Mouse (Mus musculus): ENCODE results near the gene Lactbl1.
A peak's percentile ranks its signal among the peaks of the same experiment; 100 is the strongest.

Lactbl1 gene

DNA sequence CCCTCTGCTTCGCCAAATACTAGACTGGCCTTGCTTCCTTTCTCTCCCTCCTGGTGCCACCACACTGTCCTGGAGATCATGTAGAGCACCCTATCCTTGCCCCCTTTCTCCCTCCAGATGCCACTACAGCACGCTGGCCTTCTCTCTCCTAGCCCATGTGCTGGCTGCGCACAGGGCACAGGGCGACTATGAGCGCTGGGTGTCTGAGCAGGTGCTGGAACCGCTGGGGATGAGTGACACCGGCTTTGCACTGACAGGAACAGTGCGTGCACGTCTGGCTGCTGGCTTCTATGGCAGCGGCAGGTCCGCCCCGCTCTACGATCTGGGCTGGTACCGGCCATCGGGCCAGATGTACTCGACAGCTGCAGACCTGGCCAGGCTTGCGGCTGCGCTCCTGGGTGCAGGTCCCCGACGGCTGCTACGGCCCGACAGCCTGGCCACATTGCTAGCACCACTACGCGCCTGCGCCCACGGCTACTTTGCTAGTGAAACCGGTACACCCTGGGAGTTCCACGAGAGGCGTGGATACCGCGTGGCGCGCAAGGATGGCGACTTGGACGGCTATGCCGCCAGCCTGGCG lies 14.7 kb downstream of the Lactbl1 start:
- no peak for DNase-seq (ENCODE audit: low spot score)

DNA sequence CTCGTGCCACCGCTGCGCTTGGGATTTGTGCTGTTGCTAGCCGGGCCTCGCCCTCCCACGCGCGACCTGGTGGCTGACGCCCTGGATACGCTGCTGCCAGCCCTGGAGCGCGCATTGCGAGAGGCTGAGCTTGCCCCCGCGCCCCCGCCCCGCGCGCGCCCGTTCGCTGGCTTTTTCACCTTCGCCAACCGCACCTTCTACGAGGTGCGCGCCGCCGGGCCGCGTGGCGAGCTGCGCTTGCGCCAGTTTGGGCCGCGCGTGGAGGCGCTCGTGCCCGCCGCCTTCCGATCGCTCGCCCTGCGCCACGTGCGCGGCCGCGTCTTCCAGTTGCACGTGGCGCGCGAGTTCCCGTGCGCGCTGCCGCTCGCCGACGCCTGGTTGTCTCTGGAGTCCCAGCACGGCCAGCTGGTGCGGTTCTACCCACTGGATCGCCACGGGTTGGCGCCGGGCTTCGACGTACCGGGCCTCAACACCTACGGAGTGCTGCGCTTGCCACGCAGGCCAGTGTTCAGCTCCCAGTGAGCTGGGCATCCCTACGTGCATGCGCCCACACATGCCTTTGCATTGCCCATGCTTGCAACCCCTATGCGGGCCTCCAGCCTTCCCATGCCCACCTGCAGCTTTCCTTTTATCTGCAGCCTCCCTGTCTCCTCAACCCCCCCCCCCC lies 15.3 kb downstream of the Lactbl1 start:
- DNase-seq (ENCODE audit: low spot score) = no peak

DNA sequence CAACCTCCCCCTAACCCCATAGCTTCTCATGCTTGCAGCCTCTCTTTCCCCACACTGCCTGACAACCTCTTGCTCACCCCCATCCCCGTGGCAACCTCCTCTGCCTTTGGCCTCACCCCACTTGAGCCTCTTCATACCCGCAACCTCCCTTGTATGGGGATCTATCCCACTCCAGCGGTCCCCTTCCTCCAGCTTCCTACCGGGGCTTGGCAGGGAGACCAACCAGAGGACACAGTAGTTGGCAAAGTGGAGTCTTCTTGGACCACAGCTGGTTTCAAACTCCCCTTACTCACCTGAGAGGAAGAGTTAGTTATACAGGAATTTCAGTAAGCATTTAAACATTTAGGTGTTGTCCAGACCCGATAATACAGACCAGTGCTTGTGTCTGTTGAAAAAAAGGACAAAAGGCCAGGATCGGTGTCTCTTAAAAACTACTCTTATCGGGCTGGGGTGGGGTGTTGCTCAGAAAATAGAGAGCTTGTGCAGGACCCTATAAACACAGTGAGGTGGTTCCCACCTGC lies 15.9 kb downstream of the Lactbl1 start:
- no peak for DNase-seq (ENCODE audit: low spot score)

DNA sequence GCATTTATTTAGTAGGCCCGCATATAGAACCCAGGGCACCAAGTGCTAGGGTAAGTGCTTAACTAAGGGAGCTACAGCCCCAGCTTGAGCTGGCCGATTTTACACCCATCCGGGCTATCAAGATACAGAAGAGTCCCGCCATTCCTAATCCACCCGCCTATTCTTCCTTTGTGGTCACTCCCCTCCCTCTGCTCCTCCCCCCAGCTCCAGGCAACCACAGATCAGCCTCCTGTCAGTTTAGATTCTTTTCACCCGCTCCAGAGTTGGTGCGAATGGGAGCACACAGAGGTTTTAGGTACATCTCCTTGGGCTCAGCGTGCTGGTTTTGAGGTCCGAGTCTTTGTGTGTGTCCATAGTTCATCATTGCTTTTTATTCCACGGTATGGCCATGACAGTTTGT lies 16.5 kb downstream of the Lactbl1 start:
- no peak for DNase-seq (ENCODE audit: low spot score)

DNA sequence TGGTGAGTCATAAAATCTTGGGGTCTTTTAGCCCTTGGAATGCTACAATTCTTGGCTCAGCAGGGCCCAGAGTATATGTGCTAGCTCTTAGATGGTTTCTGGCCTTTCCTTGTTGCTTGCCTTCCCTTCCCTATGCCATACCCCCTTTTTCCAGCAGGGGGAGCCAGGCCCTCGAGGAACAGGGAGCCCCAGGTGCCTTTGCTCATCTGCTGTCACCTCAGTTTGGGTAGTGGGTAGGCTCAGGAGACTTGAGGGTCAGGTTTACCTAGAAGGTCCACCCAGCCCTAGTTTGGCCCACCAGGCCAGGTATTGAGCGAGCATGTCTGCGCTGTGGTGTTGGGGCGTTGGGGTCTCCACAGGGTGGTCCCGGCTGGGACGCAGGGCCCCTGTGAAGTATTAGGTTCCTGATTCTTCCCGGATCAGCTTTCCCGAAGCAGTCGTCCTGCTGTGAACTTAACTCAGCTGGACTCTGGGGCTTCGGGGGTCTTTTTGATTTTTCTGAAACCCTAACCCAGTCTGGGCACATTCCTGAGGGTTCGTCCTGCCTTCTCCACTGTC lies 26.6 kb downstream of the Lactbl1 start:
- DNase-seq (ENCODE audit: low spot score) = peak; percentile 61

DNA sequence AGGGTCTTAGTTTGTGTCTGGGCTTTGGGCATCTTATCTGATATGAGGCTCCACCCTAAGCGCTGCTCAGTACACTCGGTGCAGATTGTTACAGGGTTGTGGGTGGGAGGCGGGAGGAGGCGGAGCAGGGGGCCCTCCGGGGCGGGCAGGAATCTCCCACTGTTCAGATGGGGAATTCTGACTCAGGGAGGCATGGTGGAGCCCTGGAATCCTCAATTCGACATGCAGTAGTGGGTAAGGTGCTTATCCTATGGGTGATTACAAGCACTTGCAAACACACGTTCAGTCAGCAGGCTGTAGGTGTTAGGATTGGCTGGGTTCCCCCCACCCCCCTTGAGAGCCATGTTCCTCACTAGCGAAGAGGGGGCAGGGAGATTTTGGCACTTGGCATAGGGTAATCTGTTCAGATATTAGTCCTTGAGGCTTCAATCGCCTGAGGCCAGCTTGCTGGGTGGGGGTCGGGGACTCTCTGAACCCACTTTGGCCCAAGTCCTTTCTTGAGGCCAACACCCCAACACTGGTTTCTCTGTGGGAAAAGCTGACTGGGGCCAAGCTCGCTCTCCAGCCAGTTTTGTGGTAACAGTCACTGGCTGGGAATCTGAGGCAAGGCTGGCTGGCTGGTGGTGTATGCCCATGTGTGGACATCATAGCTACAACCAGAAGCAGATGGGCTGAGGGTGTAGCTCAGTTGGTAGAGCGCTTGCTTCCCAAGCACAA lies 27.2 kb downstream of the Lactbl1 start:
- DNase-seq (ENCODE audit: low spot score) = no peak

DNA sequence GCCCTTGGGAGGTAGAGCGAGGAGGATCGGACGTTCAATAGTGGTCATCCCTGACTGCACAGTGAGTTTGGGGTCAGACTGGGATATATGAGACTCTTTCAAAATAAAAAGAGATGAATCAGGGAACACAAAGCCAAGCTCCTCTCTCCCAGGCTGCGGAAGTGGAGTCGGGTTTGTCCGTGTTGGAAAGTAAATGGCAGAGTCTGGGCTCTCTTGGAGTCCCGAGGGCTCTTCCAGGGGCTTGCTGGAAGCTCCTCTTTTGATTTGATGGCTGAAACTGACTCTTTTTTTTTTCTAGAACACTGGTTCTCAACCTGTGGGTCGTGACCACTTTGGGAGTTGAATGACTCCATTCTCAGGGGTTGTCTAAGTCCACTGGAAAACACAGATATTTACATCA lies 27.8 kb downstream of the Lactbl1 start:
- DNase-seq (ENCODE audit: low spot score) = no peak

DNA sequence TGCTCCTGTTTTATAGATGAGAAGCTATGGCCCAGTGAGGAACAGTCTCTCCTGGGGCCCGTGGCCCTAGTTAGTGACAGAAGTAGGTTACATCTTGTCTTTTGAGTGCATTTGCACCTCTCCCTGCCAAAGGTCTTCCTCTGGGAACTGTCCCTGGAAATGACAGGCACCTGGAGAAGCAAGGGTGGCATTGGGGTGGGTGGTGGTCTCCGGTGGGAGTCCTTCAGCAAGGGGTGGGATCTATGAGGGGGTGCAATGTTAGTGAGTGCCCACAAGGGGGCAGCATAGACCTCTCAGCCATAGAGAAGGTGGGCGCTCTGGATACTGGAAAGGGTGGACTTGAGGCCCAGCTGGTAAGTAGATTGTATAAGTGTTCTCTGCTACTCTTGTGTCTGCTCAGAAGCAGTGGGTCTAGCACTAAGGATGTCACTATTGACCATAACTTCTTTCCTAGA lies 29.0 kb downstream of the Lactbl1 start:
- DNase-seq (ENCODE audit: low spot score) = no peak

DNA sequence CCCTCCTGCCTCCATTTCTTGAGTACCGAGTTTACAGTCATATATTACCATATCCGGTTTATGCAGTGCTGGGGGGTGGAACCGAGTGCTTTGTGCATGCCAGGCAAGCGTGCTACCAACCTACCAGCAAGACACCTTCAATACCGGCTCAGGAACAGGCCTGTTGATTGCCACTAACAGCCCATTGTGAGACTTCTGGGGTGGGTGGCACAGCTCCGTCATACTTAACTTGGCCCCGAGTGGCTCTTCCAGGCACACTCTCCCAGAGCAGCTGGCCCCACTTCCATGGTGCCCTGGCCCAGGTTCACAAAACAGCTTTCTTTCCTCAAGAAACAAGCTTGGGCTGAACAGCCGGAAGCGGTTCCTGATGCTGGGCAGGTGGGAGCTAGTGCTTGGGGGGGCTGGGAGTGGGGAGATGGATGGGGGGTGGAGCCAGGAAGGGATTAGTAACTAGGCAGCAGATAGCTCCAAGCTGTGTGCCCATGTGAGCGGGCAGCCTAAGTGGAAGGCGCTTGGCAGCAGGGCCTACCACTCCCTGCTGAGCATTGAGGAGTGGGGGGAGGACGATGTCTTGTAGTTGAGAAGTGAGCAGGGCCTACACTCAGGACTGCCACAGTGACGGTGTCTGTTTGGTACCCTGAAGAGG lies 29.6 kb downstream of the Lactbl1 start:
- DNase-seq (ENCODE audit: low spot score) = no peak

DNA sequence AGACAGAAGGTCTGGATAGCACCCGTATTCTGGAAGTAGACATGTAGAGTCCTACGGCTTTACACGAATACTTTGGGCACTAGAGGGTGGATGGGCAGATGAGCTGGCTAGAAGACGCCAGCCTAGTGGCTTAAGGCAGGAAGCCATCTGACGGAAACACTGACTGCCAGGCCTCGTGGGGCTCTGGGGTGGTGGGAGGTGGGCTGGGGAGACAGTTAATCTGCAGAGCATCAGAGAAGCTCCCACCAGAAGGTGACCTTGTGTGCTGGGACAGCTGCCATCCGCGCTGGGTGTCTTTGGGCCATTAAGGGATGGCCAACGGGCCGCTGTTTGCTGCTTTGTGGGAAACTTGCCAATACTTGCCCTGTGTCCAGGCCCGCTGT lies 30.1 kb downstream of the Lactbl1 start:
- DNase-seq (ENCODE audit: low spot score) = no peak

DNA sequence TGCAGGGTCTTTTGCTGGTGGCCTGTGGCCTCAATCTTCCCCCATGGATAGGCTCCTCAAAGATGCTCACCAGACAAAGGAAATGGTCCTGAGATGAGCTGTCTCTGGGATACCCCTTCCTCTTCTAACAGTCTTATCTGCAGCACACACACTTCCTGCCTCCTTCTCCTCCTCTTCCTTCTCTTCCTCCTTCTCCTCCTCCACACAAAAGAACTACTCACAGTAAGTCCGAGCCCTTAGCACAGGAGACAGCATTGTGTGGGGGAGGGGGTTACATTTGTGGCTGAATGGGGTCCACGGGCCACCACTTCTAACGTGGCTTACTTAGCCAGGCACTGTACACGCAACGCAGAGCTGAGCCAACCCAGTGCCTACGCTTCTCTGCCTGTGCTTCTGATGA lies 30.6 kb downstream of the Lactbl1 start:
- no peak for DNase-seq (ENCODE audit: low spot score)

DNA sequence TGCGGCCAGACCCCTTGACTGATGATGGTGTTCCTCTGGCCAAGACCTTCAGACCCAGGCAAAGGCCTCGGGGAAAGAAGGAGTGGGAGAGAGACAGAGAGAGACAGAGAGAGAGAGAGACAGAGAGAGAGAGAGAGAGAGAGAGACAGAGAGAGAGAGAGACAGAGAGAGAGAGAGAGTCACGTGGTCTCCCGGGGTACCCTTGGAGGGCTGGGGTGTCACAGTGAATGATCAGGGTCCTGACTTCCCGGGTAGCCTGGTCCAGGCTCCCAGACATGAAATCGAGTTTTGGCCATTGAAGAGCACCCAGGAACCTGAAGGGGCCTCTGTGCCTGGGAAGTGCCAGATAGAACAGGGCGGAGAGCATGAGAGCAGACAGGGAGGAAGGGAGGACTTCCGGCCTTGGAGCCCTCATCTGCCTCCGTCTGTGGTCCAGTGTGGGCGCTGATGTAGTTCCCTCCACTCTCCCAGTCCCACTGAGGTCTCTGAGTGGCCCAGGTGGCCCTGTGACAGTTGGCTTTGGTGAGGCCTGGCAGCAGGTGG lies 31.3 kb downstream of the Lactbl1 start:
- DNase-seq (ENCODE audit: low spot score) = no peak

DNA sequence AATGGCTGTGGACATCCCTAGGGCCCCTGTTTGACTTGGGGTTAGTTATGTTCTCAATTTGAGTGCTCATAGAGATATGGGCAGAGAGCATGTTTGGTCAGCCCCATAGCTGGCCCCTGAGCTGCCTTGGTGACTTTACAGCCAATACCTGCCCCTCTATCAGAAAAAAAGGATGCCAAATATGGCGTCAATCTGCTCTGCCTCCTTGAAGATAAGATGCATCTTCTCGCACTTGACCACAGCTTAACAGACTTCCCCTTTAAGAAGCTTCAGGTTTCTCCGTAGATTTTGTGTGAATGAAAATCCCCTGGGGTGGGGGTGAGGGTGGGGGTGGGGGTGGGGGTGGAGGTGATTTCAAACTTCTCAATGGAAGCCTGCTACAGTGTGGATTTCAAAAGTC lies 35.5 kb downstream of the Lactbl1 start:
- no peak for DNase-seq (ENCODE audit: low spot score)

DNA sequence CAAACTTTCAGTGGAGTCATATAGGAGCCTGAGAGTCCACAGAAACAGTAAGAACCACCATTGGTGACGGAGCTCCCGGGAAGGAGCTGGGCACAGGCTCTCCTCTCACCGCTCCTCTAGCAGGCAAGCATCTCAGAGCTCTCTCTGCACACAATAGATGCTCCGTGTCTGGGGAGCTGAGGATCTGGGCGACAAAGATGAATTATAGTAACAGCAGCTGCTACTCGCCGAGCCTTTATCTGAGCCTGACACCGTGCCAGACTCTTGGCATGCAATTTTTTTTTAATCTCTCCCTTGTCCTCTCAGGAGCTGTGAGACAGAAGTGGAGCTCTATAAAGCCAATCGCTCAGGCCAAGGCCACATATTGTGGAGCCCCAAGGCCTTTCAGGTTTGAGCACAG lies 42.6 kb downstream of the Lactbl1 start:
- no peak for DNase-seq (ENCODE audit: low spot score)

DNA sequence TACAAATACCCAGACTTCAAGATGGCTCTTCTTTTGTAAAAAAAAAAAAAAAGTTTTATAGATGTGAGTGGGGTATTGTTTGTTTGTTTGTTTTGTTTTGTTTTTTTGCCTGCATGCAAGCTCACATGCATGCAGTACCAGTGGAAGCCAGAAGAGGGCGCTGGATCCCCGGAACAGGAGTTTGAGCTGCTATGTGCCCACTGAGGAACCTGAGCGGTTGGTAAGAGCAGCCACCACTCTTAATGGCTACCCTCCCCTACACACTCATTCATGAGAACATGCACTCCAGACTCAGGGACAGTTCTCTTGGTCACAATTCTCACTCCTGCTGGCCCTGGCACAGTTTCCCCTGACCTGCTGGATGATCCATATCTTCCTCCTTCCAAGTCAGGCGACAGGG lies 43.6 kb downstream of the Lactbl1 start:
- no peak for DNase-seq (ENCODE audit: low spot score)

DNA sequence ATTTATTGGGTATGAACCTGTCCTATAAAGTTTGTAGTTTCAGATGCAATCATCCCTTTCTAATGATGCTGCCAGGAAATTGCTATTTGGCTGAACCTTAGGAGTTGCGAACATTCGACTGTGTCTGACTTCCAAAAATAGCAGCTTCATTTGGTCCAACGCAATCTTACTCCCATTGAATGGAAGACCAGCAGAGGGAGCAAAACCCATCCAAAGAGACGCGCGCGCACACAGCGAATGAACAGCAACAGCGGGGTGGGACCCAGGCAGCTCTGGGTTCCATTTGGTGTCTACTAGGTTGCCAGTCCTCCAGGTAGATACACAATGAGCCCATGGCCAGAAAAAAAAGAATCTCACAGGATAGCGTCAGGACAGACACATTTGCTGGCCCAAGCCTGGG lies 45.3 kb downstream of the Lactbl1 start:
- no peak for DNase-seq (ENCODE audit: low spot score)

DNA sequence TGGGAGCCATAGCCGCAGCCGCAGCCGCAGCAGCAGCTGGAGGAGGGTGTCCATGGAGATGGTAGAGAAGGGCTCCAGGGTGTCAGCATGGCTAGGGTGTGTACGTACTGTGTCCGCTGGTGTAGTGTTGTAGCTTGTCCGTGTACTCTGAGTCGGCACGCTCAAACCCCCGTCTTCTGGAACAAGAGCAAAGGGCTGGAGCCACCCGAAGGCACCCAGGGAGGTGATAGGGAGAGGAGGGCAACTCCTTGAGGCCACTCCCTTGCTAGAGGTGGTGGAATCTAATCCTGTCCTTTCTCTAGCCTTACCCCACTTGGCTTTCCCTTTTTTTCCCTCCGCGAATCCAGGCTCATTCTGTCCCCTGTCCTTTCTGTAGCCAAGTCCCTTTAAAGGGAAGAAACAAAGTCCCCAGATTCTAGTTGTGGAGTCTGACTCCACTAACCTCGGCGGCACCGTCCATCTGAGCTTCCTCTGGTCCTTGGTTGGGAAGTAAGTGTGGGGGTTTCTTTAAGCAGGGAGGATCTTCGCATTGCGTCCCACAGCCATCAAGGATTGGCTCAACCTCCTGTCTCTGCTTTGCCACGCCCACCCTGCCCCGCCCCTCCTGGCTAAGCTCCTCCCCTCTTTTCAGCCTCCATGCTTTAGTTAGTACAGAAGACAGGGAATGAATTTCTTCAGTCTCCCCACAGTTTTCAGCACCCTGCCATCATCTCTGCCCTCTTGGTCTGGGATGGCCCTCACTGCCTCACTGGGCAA lies 50.1 kb downstream of the Lactbl1 start:
- no peak for DNase-seq (ENCODE audit: low spot score)

DNA sequence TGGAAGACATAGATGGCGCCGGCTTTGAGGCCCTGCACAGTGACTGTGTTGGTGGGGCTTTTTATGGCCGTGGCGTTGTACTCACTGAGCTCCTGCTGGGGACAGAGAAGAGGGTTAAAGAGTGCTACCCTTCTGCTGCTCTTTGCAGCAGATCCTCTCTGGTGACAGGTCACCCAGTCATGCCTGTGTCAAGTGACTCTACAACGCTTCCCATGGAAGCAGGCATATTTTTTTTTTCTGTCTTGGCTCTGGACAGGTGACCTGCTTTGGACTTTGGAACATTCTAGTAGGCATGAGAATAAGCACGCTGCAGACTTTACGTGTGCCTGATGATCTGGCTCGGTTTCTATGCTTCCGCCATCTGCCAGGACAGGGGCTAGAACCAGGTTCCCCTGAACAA lies 53.0 kb downstream of the Lactbl1 start:
- no peak for DNase-seq (ENCODE audit: low spot score)

DNA sequence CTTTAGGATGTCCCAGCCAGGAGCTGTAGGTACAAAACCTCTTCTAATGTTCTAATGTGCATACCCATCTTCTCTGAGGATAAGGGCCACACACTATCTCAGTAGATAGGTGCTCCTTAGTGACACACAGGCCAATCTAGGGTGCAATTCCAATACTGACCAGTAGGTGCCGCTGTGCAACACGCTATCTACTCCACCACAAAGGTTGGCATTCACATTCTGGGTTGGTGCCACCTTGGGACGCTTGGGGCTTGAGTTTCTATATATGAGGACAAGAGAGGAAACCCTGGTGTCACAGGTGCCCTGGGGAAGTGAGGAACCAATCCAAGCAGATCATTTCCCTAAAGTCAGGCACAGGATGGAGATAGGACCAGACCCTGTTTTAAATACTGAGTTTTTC lies 56.1 kb downstream of the Lactbl1 start:
- peak; percentile 62 for DNase-seq (ENCODE audit: low spot score)

DNA sequence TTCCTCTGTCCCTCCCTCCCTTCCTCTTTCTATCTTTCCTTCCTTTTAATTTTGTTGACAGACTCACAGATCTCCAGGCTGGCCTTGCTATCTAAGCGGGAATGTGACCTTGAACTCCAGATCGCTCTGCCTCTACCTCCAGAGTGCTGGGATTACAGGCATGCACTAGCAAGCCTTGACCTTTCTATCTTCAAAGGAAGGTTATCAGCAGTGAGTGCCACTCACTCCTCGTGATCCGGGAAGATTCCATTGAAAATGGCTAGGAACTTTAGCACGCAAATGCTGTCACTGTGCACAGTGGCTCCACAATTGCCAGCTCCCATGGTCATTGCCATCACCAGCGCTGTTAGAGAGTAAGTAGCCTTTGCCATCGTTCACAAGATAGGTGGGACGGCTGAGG lies 56.8 kb downstream of the Lactbl1 start:
- DNase-seq (ENCODE audit: low spot score) = no peak

DNA sequence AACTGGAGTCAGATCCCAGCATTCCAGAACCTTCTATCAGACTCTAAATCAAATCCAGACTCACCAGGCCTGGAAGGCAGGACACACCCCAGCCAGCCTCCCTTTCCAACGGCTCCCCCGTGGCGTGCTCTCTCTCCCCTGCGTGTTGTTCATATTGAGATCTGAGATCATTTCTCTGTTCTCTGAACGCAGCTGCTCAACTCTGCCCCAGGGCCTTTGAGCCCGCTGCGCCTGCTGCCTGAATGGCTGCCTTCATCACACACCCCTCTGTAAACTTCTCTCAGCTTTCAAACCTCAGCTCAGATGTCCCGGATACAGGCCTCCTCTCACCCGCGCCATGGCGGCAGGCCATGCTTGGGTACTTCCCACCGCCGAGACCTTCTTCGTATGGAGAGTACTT lies 58.2 kb downstream of the Lactbl1 start:
- no peak for DNase-seq (ENCODE audit: low spot score)

DNA sequence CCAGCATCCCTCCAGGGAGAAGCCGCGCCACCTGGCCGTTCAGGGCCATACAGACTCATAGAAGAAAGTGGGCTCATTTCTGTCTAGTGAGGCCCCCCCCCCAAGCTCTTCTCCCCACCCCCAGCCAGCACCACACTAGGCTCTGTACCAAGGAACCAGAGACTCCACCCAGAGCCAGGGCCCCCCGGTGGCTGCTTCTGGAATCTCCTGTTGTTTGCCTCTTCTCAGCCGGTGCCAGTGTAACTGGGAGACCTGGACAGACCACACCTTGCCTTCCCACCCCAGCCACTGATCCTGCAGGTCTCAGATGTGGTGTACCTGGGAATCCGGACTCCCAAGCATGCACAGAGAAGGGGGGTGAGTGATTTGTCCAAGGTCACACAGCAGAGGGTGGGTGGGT lies 62.1 kb downstream of the Lactbl1 start:
- no peak for DNase-seq (ENCODE audit: low spot score)

Measured in urinary bladder, postnatal 10 days (tissue).